Mouse (Mus musculus) G1E (cell line): ENCODE measurements around the gene Plcb2. TPM values are rescaled to one million over a fixed set of nuclear protein-coding genes. Genes with fewer than 3 reads are reported as not detected.

Experiments used
- ATAC-seq: 2 replicates; pipeline ENCODE4 v1.8.0; 2016; ENCODE audit warnings: mild to moderate bottlenecking; ENCODE audit not compliant: insufficient number of reproducible peaks, poor library complexity, low FRiP score, severe bottlenecking; ENCODE audit errors: extremely low read depth
- DNase-seq: peaks from one replicate; pipeline ENCODE4 v3.0.0; 2012; ENCODE audit warnings: low spot score
- H3K27me3 ChIP-seq: 2 replicates; pipeline ENCODE4 v1.6.1; 2012; ENCODE audit warnings: mild to moderate bottlenecking, low read length, inconsistent platforms; ENCODE audit not compliant: insufficient read depth
- H3K36me3 ChIP-seq: replicated peaks from 2 replicates; pipeline ENCODE3; 2012; ENCODE audit warnings: mild to moderate bottlenecking, inconsistent platforms
- H3K4me1 ChIP-seq: 2 replicates; pipeline ENCODE4 v1.6.1; 2012; ENCODE audit warnings: low read depth, low read length, inconsistent platforms, mixed read lengths; ENCODE audit not compliant: insufficient read depth
- H3K4me3 ChIP-seq: 2 replicates; pipeline ENCODE4 v1.5.1; 2012; ENCODE audit warnings: low read depth, mild to moderate bottlenecking, inconsistent platforms, low read length, moderate library complexity, mixed read lengths
- H3K9me3 ChIP-seq: replicated peaks from 2 replicates; pipeline ENCODE4 v1.6.1; 2012; ENCODE audit warnings: inconsistent platforms
- CTCF ChIP-seq: IDR thresholded peaks from 2 replicates; pipeline ENCODE4 v1.5.1; 2012; ENCODE audit warnings: low read depth, low read length, inconsistent platforms, mixed read lengths
- GATA1 ChIP-seq: IDR thresholded peaks from 2 replicates; pipeline ENCODE4 v1.6.1; 2012; ENCODE audit warnings: borderline replicate concordance, low read length, inconsistent platforms, mixed read lengths
- GATA2 ChIP-seq: IDR thresholded peaks from 2 replicates; pipeline ENCODE4 v1.6.1; 2012; ENCODE audit warnings: low read depth, low read length, inconsistent platforms, borderline replicate concordance
- POLR2AphosphoS5 ChIP-seq: IDR thresholded peaks from 2 replicates; pipeline ENCODE4 v1.6.1; 2012; ENCODE audit warnings: low read depth, low read length, inconsistent platforms; ENCODE audit not compliant: insufficient replicate concordance
- TAL1 ChIP-seq: conservative IDR thresholded peaks from 2 replicates; pipeline ENCODE4 v1.6.1; 2012; ENCODE audit warnings: low read depth, low read length, inconsistent platforms, mixed read lengths
- polyA plus RNA-seq: library from polyadenylated mRNA; stranded (reverse); fragments of >175 nt; gene quantifications from 2 replicates; pipeline ENCODE4 v1.2.3, GENCODE M21; 2012
- total RNA-seq, 2 experiments: library from RNA; stranded (forward) in 1 of 2; stranded (reverse) in 1 of 2; fragments of 200-1000 nt in 1 of 2; fragments of >200 nt in 1 of 2; fragmentation: Nextera tagmentation in 1 of 2; gene quantifications; 2 replicates each; pipeline ENCODE4 v1.2.3; 2014 to 2017

The Plcb2 gene
- total and polyA plus RNA-seq, 3 experiments, result 4.5 to 30.6 (median 8.5) TPM

DNA sequence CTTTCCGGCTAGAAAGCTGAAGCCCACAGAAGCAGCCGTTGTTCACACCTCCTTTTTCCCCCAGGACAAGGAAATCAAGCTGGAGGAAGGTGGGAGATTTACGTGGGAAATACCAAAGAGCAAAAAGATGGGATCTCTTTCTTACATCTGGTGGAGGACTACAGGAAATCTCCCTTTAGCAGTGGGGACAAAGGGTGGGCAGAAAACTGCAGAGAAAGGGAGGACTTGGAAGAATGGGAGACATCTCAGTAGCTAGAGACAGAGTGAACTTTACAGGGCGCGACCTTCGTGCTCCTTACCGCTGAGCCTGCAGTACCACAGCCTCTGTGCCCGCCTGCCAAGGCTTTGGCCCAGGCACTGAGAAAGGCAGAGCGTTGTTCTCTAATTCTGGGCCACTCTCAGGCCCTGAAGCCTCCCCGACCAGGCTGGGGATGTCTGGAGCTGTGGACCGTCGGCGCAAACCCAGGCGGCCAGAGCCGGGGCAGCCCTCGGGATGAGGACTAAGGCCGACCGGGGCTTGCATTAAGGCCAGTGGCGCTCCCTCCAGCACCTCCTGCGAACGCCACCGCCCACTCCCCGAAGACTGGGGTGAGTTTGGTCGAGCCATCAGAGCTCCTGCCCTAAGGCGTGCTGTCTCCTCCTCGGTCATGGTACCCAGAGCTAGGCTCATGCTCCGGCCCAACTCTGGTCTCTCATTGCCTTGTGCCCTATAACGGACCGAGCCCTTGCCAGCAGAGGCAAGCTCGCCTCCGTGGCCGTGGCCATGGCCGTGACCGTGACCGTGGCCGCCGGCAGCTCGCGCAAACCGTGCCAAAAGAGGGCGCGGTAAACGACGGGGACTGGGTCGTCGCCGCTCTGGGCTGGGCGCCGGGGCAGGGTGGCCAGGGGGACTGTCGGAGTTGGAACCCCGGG, 26.0 kb downstream of the Plcb2 start:
- Histone ChIP-seq H3K4me3 (peak overlapping the region; percentile 51; the same call in 1 of the 2 replicates), H3K36me3 (peaks cover 7% of the 10 kb centered on the region), H3K27me3 (peaks cover 71% of the 10 kb centered on the region), H3K4me1 (peaks cover 22% of the 10 kb centered on the region), H3K9me3 (peaks cover 16% of the 10 kb centered on the region)
- ATAC-seq (no peak), DNase-seq (no peak)
- no peak for TF ChIP-seq TAL1
- TF ChIP-seq CTCF, result no peak
- no peak for TF ChIP-seq GATA1
- no peak for TF ChIP-seq GATA2
- no peak for TF ChIP-seq POLR2AphosphoS5

DNA sequence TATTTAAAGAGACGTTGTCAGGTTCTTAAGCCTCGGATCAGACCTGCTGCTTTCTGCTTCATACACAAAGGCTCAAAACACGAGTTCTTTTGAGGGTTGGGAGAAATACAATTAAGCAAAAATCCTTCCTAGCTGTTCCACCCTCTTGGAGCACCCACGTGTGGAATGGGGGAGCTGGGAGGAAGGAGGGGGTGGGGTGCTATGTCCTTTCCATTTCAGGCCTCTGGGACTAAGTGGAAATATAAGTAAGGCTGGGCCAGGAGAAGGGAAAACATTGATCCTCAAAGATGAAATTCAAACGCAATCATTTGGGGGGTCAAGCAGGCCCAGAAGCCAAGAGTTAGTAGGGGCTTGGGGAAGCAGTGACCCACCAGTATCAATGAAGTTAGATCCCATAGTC, 27.1 kb downstream of the Plcb2 start:
- H3K4me1 ChIP-seq, result peaks cover 22% of the 10 kb centered on the region
- ATAC-seq, result no peak
- no peak for DNase-seq
- peaks cover 60% of the 10 kb centered on the region for H3K27me3 ChIP-seq
- no peak for TF ChIP-seq TAL1
- TF ChIP-seq GATA1, result no peak
- no peak for TF ChIP-seq GATA2
- no peak for TF ChIP-seq POLR2AphosphoS5
- no peak for TF ChIP-seq CTCF
- no peak overlapping the region for H3K4me3 ChIP-seq
- H3K36me3 ChIP-seq, result peaks cover 18% of the 10 kb centered on the region
- peaks cover 16% of the 10 kb centered on the region for H3K9me3 ChIP-seq

DNA sequence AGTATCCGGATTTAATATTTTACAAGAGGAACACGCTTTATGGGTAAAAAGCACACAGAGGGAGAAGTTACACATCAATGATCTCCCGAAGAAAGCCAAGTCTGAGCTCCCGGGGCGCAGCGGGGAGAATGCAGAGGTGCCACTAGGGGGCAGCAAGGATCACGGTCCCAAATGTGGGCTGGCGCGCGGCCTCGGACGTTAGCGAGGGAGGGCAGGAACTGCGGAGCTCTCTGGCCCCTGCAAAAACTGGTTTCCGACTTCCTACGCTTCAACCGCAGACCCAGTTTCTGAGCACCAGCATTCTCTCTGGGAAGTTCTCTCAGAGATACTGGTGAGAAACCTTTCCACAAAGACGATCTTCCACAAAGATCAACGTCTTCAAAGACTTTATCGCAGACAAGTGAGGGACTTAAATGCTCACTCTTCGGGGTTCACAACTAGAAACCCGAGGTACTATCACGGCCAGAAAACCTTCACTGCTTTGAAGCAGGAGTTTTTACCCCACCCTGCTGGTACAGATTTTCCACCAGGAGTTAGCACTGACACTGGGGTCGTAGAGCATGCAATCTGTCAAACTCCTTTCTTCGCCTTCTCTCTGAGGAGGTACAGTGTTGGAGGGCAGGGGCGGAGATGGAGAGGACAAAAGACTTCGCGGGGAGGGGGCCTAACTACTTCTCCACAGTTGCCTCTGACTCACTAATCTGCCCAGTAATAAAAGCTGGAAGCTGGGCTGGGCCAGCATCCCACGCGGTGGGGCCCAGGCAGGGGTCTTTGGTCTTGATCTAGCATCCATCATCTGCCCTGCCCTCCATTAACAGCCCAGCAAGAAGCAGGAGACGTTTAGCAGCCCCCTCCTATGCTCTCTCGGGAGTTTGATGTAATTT, 27.8 kb downstream of the Plcb2 start:
- peak overlapping the region; percentile 27; the same call in 1 of the 2 replicates for H3K4me3 ChIP-seq
- DNase-seq (peak; percentile 80), ATAC-seq (peak; percentile 54; the same call in 1 of the 2 replicates)

DNA sequence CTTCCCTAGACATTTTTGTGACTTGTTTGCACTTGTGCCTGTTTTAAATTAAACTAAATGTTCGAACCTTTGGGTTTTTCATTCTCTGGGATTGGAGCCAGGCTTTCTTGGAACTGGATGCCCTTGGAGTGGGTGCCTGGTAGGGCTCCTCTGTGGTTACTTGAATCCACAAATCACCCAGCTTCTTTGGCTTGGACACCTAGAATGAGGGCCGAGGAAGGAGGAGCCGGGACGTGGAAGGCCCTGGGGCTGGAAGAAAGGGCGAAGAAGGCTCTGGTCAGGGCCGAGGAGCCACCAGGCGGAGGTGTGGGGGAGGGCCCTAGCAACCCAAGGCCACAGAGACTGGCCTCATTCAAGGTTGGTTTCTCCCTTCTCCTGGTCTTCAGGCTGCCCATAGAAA, 30.3 kb downstream of the Plcb2 start:
- peaks cover 15% of the 10 kb centered on the region for H3K4me1 ChIP-seq
- peaks cover 9% of the 10 kb centered on the region for H3K9me3 ChIP-seq
- DNase-seq, result no peak
- no peak overlapping the region for H3K4me3 ChIP-seq
- H3K36me3 ChIP-seq, result peaks cover 49% of the 10 kb centered on the region
- peaks cover 28% of the 10 kb centered on the region for H3K27me3 ChIP-seq
- no peak for ATAC-seq
- TF ChIP-seq GATA2 (no peak), GATA1 (no peak), CTCF (no peak), TAL1 (no peak), POLR2AphosphoS5 (no peak)

More for the DNA sequence above, 27.8 kb downstream of the Plcb2 start:
- H3K27me3 ChIP-seq, result peaks cover 52% of the 10 kb centered on the region
- H3K36me3 ChIP-seq, result peaks cover 25% of the 10 kb centered on the region
- peak; percentile 68 for TF ChIP-seq CTCF
- no peak for TF ChIP-seq GATA2
- peaks cover 22% of the 10 kb centered on the region for H3K4me1 ChIP-seq
- H3K9me3 ChIP-seq, result peaks cover 16% of the 10 kb centered on the region

DNA sequence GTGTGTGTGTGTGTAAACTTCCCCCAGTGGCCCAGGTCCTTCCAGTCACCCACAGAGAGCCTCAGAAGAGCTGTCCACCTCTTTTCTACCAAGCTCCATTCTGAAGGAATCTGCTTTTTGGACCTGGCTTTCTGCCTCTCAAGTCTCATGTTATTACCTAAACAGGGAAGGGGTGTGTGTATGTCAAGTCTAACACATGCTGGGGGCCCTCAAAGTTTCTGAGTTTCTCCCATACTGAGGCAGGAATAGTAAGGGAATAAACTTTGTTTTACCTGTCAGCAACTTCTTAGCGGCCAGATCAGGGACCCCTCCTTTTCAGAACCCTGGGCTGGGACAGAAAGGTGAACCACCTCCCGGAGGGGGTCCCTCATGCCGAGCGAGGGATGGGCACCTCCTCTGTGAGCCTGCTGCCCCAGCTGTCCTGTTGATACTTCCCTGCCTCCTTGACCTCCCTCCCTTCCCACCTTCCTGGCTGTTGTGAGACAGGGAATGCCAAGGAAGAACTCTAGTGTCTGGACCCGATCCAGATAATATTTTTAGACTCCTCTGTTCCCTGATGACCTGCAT, 30.8 kb downstream of the Plcb2 start:
- Histone ChIP-seq H3K36me3 (peaks cover 55% of the 10 kb centered on the region), H3K4me1 (peaks cover 9% of the 10 kb centered on the region), H3K9me3 (peaks cover 4% of the 10 kb centered on the region), H3K4me3 (no peak overlapping the region), H3K27me3 (peaks cover 22% of the 10 kb centered on the region)
- ATAC-seq, result no peak
- DNase-seq, result no peak
- TF ChIP-seq GATA2 (no peak), GATA1 (no peak), TAL1 (no peak), POLR2AphosphoS5 (no peak), CTCF (no peak)
